Mouse (Mus musculus) adrenal gland, postnatal 25 days (tissue): Measurements from ENCODE around the gene Ehd1. TPM values are rescaled to one million over a fixed set of nuclear protein-coding genes. Genes with fewer than 3 reads are reported as not detected.
"Not testable (repeated sequence)": the region's sequence is repeated elsewhere in the genome, so short reads cannot be mapped to it uniquely, and the experiment has no call there.

Experiments used
- DNase-seq: peaks from one replicate; pipeline ENCODE4 v3.0.0; 2021; ENCODE audit warnings: mixed read lengths
- total RNA-seq: library from RNA; stranded (reverse); gene quantifications from 2 replicates; pipeline ENCODE4 v1.2.3, GENCODE M21; 2021

The Ehd1 gene
- total RNA-seq, 1 experiment from 2014 or later = 101 TPM

DNA sequence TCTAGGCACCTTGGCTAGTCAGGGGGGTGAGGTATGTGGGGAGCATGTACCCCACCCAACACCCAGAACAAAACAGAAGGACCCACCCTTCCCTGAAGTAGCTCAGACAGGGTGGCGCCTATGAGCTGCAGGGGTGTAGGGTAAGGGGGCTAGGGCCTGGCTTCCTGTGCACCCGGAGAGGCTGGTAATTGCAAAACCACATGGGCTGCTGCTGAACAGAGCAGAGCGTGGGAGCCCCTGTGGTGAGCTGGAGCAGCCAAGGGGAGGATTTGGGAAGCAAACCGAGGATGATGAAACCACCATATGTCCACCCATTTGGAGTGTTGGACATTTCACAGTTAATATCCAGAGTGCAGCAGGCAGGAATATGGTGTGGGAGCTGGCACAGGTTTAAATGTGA is 26.0 kb downstream of the Ehd1 start:
- no peak for DNase-seq

GRCm38 (mm10) chr19:6303831-6304230 is 27.3 kb downstream of the Ehd1 start:
- DNase-seq = no peak

DNA sequence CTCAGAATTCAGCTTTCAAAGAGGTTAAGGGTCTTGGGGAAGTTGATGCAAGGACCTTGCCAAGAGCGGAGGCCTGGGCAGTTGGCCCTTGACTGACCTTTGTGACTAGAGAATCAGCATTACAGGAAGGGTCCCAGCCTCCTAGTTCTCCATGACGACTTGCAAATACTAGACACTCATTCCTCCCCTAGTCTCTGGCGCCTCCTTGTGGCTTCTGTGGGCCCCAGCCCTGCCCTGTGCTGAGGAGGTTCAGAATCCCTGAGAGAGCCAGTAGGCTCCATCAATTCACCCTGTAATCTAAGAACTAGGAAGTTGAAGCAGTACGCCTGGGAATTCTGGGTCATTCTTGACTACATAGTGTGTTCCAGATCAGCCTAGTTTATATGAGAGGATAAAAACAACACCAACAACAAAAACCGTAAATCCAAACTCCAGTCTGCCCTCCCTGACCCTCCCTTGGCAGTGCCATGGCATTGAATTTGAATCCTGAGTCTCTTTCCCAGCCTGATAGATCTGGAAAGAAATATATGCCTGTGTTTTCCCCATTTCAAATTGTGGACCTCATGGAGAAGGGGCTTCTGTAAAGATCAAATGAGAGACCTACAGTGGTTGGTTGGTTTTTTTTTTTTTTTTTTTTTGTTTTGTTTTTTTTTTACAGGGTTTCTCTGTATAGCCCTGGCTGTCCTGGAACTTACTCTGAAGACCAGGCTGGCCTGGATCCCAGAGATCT is 28.4 kb downstream of the Ehd1 start:
- peak; percentile 92 for DNase-seq

- no peak for DNase-seq
Measured at GRCm38 (mm10) chr19:6305517-6306115, 29.1 kb downstream of the Ehd1 start.

DNA sequence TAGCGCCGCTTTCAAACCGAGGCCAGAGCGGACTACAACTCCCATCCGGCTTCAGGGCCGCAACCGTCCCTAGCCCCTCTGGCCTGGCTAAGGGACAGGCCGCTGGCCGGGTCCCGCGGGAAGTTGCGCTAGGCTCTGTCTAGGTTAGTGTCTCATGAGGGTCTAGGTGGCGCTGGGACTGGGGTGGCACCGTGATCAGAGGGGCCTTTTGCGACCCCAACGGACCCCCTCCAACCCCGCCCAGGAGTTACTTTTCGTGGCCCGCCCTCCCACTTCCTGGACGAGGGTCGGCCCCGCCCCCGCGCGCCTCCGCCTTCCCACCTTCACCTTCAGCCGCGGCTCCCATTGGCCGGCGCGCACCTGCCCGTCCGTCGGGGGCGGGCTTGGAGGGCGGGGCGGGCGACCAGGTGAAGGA is 29.6 kb downstream of the Ehd1 start, which contains the start of gene Cdc42bpg:
TSS of gene Cdc42bpg (plus strand) at position 320 of the 415 bp plus-strand sequence.
- peak; percentile 93 for DNase-seq

GRCm38 (mm10) chr19:6306586-6306985 is 30.1 kb downstream of the Ehd1 start:
- DNase-seq = peak; percentile 81

DNA sequence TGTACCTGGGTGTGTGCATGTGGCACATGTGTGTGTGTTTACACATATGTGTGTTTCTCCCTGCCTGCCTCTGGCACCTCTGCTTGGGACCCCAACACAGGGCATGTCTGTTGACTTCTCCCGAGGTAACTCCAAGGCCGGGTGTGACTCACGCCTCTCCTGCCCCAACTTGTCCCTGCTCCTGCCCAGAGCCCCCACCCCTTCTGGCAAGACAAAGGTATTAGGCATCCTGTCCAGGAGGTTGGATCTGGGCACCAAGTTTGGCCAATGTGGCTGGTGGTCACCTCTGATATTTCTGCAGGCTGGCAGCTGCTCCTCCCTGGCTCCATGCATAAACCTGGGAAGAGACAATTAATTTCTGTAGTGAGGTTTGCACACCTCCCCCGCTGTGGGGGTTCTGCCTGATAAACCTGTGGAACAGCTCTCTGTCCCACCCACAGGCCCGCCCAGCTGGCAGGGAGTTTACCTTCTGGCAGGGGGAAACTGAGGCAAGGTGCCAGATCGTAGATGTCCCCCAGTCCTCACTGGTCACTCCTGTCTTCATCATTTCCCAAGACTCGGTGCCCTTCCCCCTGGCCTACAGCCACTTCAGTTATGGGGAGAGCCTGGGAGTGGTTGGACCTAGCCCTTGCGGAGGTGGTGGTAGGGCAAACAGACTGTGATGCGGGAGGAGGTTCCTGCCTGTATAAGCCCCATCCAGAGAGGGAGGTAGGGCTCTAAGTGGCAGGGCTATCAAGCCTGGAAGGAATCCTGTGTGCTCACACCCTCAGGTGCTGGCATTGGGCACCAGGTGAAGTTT is 31.4 kb downstream of the Ehd1 start:
- DNase-seq = peak; percentile 61

- no peak for DNase-seq
Measured at GRCm38 (mm10) chr19:6310181-6310580, 33.7 kb downstream of the Ehd1 start.

DNA sequence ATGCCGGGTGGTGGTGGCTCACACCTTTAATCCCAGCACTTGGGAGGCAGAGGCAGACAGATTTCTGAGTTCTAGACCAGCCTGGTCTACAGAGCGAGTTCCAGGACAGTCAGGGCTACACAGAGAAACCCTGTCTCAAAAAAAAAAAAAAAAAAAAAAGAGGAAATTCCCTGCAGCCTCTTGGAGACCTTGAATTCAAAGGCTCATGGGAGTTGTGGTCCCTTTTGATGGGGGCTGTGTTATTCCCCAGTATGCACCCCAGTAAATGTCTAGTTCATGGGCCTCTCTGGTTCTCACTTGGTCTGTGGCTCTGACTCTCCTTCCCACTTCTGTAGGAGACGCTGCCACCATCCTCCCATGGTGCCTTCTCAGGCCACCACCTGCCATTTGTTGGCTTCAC is 35.3 kb downstream of the Ehd1 start:
- DNase-seq = not testable (repeated sequence)

DNA sequence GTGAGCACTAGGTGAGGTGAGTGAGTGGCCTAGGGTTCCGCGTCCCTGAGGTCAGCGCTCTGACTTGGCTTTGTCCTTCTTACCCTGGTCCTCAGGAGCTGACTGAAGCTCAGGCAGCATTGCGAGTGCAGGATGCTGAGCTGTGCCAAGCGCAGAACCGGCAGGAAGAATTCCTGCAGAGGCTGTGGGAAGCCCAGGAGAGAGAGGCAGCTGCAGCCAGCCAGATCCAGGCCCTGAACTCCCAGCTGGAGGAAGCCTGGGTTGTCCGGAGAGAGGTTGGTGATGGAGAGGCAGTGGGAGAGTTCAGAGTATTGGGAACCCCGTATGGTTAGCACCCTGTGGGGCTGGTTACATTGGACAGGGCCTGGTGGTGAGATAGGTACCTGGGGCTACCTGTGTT is 37.3 kb downstream of the Ehd1 start:
- no peak for DNase-seq

DNA sequence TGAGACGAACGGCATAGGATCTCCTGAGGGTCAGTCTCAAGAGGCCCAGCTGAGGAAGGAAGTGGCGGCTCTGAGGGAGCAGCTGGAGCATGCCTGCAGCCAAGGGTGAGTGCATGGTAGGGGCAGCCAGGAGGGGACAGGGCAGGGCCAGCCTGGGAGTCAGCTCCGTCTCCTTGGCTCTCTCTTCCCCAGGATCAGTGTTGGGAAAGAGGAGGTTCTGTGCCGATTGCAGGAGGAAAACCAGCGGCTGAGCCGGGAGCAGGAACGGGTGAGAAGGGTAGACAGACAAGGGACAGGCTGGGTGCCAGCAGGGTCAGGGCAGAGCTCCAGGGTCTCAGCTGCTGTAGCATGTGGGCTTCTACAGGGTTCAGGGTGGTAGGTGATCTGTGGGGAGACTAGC is 38.0 kb downstream of the Ehd1 start:
- DNase-seq = no peak

DNA sequence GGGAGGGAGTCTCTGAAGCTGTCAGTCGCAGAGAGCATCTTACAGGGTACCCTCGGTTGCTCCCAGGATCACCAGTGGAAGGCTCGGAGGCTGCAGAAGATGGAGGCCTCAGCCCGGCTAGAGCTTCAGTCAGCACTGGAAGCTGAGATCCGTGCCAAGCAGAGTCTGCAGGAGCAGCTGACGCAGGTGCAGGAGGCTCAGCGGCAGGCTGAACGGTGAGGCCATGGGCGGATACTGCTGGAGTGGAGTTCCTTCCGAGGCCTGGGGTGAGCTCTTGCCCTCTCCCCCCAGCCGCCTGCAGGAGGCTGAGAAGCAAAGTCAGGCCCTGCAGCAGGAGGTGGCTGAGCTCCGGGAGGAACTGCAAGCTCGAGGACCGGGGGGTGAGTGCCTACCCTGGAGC is 39.0 kb downstream of the Ehd1 start:
- no peak for DNase-seq

GRCm38 (mm10) chr19:6318145-6318544 is 41.6 kb downstream of the Ehd1 start:
- no peak for DNase-seq

GRCm38 (mm10) chr19:6321358-6321757 is 44.8 kb downstream of the Ehd1 start:
- no peak for DNase-seq

- DNase-seq = peak; percentile 54
Measured at GRCm38 (mm10) chr19:6321786-6322621, 45.5 kb downstream of the Ehd1 start.

DNA sequence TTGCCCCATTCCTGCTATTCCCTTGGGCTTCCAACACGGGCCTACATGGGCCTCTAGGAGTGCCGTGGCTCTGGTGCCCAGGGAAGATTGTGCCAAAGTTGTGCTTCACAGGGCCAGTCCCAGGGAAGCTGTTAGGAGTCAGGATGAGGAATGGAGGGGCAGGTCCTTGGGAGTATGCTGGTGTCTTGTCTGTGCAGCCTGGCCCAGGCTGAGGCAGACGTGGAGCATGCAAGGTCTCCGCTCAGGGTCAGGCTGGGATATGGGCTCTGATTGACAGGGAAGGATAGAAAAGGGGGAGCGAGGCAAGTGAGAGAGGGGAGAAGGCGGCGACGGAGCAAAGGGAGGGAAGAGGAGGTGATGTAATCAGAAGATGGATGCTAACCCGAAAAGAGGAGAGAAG is 48.2 kb downstream of the Ehd1 start:
- DNase-seq = no peak

DNA sequence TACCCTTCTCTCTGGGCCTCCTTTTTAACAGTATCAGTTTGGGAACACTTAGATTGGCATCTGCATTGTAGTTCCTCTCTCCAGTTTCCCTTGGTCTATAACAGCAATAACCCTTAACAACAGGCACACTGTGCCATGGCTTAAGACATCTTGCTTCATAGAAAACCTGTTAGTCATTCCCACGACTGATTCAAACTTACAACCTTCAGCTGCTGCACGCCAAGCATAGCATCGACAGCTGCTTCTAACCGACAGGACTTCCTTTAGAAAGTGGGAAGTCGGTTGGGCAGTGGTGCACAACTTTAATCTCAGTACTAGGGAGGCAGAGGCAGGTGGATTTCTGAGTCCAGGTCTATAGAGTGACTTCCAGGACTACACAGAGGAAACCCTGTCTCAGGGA is 54.7 kb downstream of the Ehd1 start:
- DNase-seq = no peak

- peak; percentile 50 for DNase-seq
Measured at GRCm38 (mm10) chr19:6331719-6332516, 55.4 kb downstream of the Ehd1 start.

DNA sequence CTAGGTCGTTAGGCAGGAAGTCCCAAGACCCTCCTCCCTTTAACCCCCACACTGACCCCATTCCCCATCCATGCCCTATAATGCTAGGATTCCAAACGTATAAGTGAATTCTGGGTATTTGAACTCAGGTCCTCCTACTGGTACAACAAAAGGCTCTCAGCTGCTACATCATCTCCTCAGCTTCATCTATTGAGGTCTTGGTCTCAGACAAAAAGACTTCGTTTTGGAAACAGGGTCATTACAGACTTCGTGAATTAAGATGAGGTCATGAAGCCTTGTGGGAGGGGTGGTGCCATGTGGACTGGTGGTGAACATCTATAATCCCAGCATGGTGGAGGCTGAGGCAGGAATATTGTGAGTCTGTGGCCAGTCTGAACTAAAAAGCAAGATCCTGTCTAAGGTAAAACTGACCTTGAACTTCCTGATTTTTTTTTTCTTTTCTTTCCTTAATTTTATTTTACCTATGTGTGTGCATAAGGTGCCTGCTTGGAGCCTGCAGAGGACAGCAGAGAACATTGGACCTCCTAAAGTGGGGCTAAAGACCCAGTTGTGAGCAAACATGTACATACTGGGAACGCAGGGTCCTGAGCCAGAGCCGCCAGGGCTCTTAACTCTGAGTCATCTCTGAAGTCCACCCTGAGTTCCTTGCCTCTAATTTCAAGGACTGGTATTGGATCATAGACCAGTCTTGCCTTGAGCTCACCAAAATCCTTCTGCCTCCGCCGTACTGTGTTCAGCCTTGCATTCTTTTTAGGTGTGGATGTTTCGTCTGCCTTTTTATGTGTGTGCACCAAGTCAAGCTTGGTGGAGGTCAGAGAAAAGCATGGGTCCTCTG is 57.5 kb downstream of the Ehd1 start:
- no peak for DNase-seq

DNA sequence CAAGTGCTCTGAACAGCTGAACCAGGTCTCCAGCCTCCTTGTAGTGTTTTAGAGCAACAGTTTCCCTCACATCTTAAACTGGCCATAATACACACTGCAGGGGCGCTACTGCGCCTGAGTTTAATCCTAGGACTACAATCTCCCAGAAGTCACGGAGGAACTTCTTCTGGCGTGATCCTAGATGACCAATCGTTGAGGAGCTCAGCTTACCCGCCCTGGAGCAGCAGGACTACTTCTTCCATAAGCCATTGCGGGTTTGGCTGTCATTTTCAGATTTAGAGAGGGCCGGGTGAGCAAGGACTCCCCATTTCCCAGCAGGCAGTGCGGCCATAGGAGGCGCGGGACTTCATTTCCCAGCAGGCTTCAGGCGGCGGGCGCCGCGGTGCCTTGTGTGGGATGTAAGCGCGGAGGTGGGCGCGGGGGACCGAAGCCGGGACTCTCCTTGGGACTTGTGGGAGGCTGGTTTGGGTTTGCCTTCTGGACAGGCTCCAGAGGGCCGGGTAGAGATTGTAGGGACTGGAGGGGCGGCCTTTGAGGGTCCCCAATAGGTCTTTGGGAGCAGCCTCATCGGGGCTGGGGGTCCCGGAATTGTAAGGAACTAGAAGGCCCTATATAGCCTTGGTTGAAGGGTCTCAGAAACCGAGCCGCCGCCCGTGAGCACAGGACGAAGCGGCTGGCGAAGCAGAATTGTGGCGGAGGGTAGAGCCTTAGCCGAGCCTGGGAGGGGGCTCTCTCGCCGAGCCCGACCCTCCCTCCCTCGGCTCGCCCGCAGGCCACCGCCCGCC is 58.3 kb downstream of the Ehd1 start, which contains the start of gene Men1:
TSS of gene Men1 (plus strand) at position 307 of the 785 bp plus-strand sequence.
- DNase-seq = peak; percentile 90
